Mouse (Mus musculus): ENCODE measurements around the gene Snx29.

- TF ChIP-seq CTCF (IDR thresholded peaks at IDR 0.05; ENCODE audit: borderline replicate concordance, insufficient read depth, low read depth, low read length) = no peak
- no peak for TF ChIP-seq POLR2A (IDR thresholded peaks at IDR 0.05; ENCODE audit: borderline replicate concordance, insufficient read depth, low read length)
Measured at GRCm38 (mm10) chr16:11457609-11458350, 135.1 kb downstream of the Snx29 start.
